Mouse (Mus musculus) embryonic facial prominence, embryonic 14.5 days (tissue): Measurements from ENCODE around the gene Zfp740. TPM values are rescaled to one million over a fixed set of nuclear protein-coding genes. Genes with fewer than 3 reads are reported as not detected.

Experiments
- ATAC-seq: fragments of 200-750 bp; cut with Nextera tagmentation; 2 replicates; pipeline ENCODE4 v1.8.0; 2017; ENCODE audit warnings: low read depth, moderate number of reproducible peaks, moderate TSS enrichment
- DNase-seq: peaks from one replicate; pipeline ENCODE4 v3.0.0-alpha.2; 2015; ENCODE audit warnings: low spot score
- H3K27ac ChIP-seq: fragments of 300-500 bp; sonication (generic); replicated peaks from 2 replicates; pipeline ENCODE4 v1.5.1; 2014; ENCODE audit warnings: low read depth, mild to moderate bottlenecking, low read length, moderate library complexity
- H3K27me3 ChIP-seq: fragments of 300-500 bp; sonication (generic); replicated peaks from 2 replicates; pipeline ENCODE4 v1.6.1; 2014; ENCODE audit warnings: low read length; ENCODE audit not compliant: control insufficient read depth, insufficient read depth
- H3K36me3 ChIP-seq: fragments of 300-500 bp; sonication (generic); 2 replicates; pipeline ENCODE4 v1.6.1; 2014; ENCODE audit warnings: low read length, mixed read lengths; ENCODE audit not compliant: control insufficient read depth, insufficient read depth
- H3K4me1 ChIP-seq: fragments of 300-500 bp; sonication (generic); 2 replicates; pipeline ENCODE4 v1.6.1; 2014; ENCODE audit warnings: antibody characterized with exemption, low read length; ENCODE audit not compliant: control insufficient read depth, insufficient read depth
- H3K4me2 ChIP-seq: fragments of 300-500 bp; sonication (generic); 2 replicates; pipeline ENCODE4 v1.6.1; 2014; ENCODE audit warnings: low read depth, mild to moderate bottlenecking, low read length, moderate library complexity, mixed read lengths
- H3K4me3 ChIP-seq: fragments of 300-500 bp; sonication (generic); 2 replicates; pipeline ENCODE4 v1.5.1; 2014; ENCODE audit warnings: low read depth, mild to moderate bottlenecking, low read length
- H3K9ac ChIP-seq: fragments of 300-500 bp; sonication (generic); 2 replicates; pipeline ENCODE4 v1.6.1; 2014; ENCODE audit warnings: low read depth, mild to moderate bottlenecking, low read length, moderate library complexity, mixed read lengths
- H3K9me3 ChIP-seq: fragments of 300-500 bp; sonication (generic); 2 replicates; pipeline ENCODE4 v1.6.1; 2016; ENCODE audit warnings: low read length; ENCODE audit not compliant: control insufficient read depth
- WGBS: fragments of 180-500 bp; shearing (Covaris S2); extraction: QIAGEN DNeasy Blood & Tissue Kit; methylation state at CpG from one replicate; pipeline ENCODE4 v1.1.7; 2014; 5-methylcytosine and 5-hydroxymethylcytosine counted together
- polyA plus RNA-seq: library from polyadenylated mRNA; unstranded; fragments of >200 nt; fragmentation: Nextera tagmentation; extraction: Ambion mirVana; gene quantifications from 2 replicates; pipeline ENCODE4 v1.2.1, GENCODE M21; 2014

Zfp740 gene
- polyA plus RNA-seq, 1 experiment from 2014 or later: 48.6 TPM

DNA sequence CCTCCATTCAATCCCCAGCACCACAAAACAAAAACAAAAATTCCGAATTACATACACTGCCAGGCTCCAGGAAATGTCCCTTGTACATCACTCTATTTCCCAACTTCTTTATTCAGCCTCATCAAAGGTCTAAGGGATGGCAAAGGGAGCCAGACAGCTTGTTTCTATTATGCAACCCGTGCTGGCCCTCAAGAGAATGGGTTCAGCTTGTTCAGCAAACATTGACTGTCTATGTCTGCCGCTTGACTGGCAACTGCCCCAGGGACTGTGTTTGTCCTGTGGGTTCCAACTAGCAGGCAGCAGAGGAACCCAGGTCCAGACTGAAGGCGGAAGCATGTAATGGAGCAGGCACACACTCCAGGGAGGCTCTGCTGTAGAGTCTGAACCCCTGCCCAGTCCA lies 4.2 kb upstream of the Zfp740 start:
- H3K36me3 ChIP-seq: peaks cover 15% of the 10 kb centered on the region; the same call in 1 of the 2 replicates
- ATAC-seq (no peak), DNase-seq (no peak)
- no peak overlapping the region for H3K4me3 ChIP-seq
- peaks cover 6% of the 10 kb centered on the region for H3K4me1 ChIP-seq
- WGBS: 62% methylated on average over 4 of the region's 4 CpGs
- H3K27ac ChIP-seq: no peak overlapping the region; the same call in 1 of the 2 replicates
- no peaks in the 10 kb centered on the region for H3K27me3 ChIP-seq
- peak overlapping the region; percentile 8; the same call in 1 of the 2 replicates for H3K9ac ChIP-seq
- H3K4me2 ChIP-seq: no peak overlapping the region
- no peaks in the 10 kb centered on the region for H3K9me3 ChIP-seq

DNA sequence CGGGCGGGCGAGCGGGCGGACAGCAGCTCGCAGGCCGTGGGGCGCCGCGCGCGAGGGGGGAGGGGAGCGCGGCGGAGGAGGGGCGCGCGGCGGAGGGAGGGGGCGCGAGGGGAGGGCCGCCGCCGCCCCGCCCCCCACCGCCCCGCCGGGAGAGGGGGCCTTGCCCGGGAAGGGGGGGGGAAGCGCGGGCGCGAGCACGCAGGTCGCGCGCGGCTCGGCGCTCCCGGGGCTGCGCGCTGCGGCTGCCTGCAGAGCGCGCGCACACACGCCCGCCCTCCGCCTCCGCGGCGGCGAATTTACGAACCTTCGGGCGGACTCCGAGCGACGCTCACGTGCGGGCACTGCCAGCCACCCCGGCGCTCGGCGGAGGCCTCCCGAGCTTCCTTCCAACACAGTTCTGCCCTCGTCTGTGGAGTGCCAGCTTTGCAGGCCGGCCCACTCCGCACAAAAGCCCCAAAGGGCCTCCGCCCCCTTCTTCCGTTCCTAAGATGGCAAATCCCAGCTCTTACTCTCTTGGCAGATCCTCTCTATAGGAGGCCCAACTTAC lies 859 bp downstream of the Zfp740 start:
- Histone ChIP-seq H3K36me3 (peaks cover 46% of the 10 kb centered on the region), H3K4me2 (peak overlapping the region; percentile 77), H3K9me3 (no peaks in the 10 kb centered on the region), H3K27me3 (no peaks in the 10 kb centered on the region), H3K9ac (peak overlapping the region; percentile 97), H3K27ac (peak overlapping the region; percentile 100), H3K4me3 (peak overlapping the region; percentile 74), H3K4me1 (peaks cover 30% of the 10 kb centered on the region)
- peak; percentile 53 for ATAC-seq
- WGBS: 0% methylated on average over 7 of the region's 72 CpGs
- peak; percentile 89 for DNase-seq

DNA sequence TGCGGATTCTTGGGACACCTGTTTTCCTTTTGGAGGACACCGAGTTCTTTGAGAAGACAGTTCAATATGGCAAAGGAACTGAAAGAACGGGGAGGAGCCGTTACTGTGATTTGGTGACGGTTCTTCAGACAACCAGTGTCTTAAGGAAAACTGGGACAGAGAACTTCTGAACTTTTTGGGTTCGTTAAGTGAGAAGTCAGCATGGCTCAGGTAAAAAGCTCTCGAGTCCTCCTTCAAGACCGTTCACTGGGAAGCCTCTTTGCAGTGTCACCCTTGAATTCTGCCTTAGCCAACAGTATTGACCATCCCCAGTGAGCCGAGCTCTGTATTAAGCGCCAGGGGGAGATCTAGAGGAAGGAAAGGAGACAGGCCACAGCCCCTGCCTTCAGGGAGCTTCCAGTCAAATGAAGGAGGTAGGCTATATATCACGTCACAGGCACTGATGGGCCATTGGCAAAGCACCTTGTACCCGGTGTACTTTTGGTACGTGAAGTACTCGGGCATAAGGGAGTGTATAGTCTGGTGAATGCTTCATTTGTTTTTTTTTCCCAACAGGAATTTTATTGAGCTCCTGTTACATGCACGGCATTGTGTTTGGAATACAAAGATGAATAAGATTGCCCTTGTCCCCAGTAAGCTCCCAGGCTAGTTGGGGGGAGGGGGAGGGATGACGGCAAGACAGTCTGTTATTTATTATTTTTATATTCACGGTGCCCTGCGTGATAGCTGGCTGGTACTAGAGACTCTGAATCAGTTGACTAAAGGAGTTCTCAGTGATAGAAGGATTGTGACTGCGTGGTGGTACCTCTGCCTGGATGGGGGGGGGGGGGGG lies 1.8 kb downstream of the Zfp740 start, which contains the start of gene Csad:
Gene Csad, minus strand, starts transcription at position 51 of the 832 bp plus-strand sequence.
- Histone ChIP-seq H3K27ac (peak within 1 kb of the TSS; percentile 100), H3K27me3 (no peaks in the 10 kb centered on the region), H3K4me2 (peak within 1 kb of the TSS; percentile 77), H3K9ac (peak within 1 kb of the TSS; percentile 97), H3K9me3 (no peaks in the 10 kb centered on the region), H3K4me1 (peaks cover 30% of the 10 kb centered on the region), H3K4me3 (peak within 1 kb of the TSS; percentile 74), H3K36me3 (peaks cover 48% of the 10 kb centered on the region)
- 44% methylated on average over 19 of the region's 19 CpGs for WGBS
- DNase-seq (no peak), ATAC-seq (no peak)

DNA sequence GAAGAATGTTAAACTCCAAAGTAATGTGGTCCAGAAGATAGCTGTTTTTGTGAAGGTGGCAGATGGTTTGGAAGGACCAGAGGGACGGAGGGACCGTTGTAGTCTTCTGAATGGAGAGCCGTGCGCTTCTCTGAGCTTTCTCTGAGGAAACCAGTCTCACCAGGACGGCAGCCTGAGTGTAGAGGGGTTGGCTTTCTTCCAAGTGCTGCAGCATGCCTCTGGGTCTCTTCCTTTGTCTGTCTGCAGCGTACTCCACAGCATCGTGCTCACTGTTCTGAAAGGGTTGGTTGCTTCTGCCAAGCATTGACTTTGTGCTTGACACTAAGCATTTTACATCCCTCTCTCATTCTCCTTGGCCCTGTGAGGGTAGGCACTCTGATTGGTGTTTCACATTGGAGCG lies 2.7 kb downstream of the Zfp740 start:
- 49% methylated on average over 7 of the region's 8 CpGs for WGBS

DNA sequence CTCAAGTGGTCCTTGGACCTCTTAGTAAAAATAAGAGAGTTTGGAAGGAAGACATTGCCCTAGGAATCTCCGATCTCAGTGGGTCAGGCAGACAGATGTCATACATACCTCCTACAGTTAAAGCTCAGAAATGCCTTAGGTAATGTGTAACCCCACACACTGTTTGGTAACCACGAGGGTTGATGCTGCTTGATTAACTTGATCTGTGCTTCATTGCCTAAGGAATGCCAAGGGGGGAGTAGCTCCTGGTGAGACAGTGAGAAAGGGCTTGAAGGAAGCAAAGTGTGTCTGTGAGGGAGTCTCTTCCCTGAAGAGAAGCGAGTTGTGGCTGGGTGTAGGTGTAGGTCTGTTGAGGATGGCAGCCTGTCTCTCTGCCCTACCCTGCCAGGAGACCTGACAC lies 4.3 kb downstream of the Zfp740 start:
- 0 out of 2 replicates have a peak overlapping the region, but pooled peaks have one; percentile 27 for H3K9ac ChIP-seq
- H3K4me3 ChIP-seq: no peak overlapping the region
- H3K27me3 ChIP-seq: no peaks in the 10 kb centered on the region
- DNase-seq (no peak), ATAC-seq (no peak)
- 67% methylated on average over 3 of the region's 3 CpGs for WGBS
- H3K9me3 ChIP-seq: no peaks in the 10 kb centered on the region
- H3K4me2 ChIP-seq: no peak overlapping the region
- no peak overlapping the region for H3K27ac ChIP-seq
- H3K4me1 ChIP-seq: peaks cover 28% of the 10 kb centered on the region
- peaks cover 70% of the 10 kb centered on the region for H3K36me3 ChIP-seq

More for the DNA sequence above, 2.7 kb downstream of the Zfp740 start:
- Histone ChIP-seq H3K27ac (peak overlapping the region; percentile 100), H3K9me3 (no peaks in the 10 kb centered on the region), H3K4me3 (peak overlapping the region; percentile 74), H3K9ac (peak overlapping the region; percentile 97), H3K27me3 (no peaks in the 10 kb centered on the region), H3K4me2 (peak overlapping the region; percentile 77), H3K4me1 (peaks cover 30% of the 10 kb centered on the region), H3K36me3 (peaks cover 57% of the 10 kb centered on the region)
- peak; percentile 88 for DNase-seq
- ATAC-seq: no peak

DNA sequence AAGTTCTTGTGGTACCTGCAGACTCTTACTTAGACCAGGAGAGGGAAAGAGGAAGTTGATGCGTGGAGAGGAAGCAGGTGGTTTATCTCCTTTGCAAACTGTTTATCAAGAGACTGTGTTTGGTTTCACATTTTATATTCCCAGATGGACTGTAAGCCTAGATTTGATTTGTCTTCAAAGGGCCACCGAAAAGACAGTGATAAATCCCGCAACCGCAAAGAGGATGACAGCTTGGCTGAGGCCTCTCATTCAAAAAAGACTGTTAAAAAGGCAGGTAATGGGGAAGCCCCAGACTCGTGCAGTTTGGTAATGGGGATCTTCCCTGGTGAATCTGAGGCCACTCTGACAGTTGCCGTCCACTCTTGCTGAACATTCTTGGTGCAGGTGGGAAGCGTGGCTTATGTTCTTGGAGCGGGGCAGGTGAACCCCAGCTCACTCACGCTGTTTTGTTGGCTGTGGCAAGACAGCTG lies 5.1 kb downstream of the Zfp740 start:
- ATAC-seq (no peak), DNase-seq (no peak)
- no peak overlapping the region for H3K27ac ChIP-seq
- H3K9ac ChIP-seq: 0 out of 2 replicates have a peak overlapping the region, but pooled peaks have one; percentile 27
- peaks cover 24% of the 10 kb centered on the region for H3K4me1 ChIP-seq
- peaks cover 78% of the 10 kb centered on the region for H3K36me3 ChIP-seq
- H3K9me3 ChIP-seq: no peaks in the 10 kb centered on the region
- H3K4me2 ChIP-seq: no peak overlapping the region
- H3K27me3 ChIP-seq: no peaks in the 10 kb centered on the region
- WGBS: 75% methylated on average over 9 of the region's 9 CpGs
- H3K4me3 ChIP-seq: no peak overlapping the region

DNA sequence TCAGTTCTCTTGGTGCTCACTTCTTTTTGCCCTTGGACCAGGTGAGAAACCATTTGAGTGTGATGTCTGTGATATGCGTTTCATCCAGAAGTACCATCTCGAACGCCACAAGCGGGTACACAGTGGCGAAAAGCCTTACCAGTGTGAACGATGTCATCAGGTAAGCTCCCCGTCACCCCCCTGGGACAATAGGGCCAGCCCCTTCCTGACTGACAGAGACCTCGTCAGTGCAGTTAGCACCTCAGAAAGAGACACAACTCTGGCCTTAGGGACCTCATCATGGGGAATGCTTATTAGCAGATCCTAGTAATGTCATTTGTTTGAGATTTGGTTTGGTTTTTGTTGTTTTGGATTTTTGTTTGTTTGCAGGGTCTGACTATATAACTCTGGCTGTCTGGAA lies 6.1 kb downstream of the Zfp740 start:
- H3K4me1 ChIP-seq: peaks cover 24% of the 10 kb centered on the region
- peaks cover 88% of the 10 kb centered on the region for H3K36me3 ChIP-seq
- H3K27me3 ChIP-seq: no peaks in the 10 kb centered on the region
- H3K4me2 ChIP-seq: no peak overlapping the region
- WGBS: 89% methylated on average over 8 of the region's 8 CpGs
- ATAC-seq (no peak), DNase-seq (no peak)
- H3K27ac ChIP-seq: no peak overlapping the region
- H3K4me3 ChIP-seq: no peak overlapping the region
- no peak overlapping the region for H3K9ac ChIP-seq
- no peaks in the 10 kb centered on the region for H3K9me3 ChIP-seq

DNA sequence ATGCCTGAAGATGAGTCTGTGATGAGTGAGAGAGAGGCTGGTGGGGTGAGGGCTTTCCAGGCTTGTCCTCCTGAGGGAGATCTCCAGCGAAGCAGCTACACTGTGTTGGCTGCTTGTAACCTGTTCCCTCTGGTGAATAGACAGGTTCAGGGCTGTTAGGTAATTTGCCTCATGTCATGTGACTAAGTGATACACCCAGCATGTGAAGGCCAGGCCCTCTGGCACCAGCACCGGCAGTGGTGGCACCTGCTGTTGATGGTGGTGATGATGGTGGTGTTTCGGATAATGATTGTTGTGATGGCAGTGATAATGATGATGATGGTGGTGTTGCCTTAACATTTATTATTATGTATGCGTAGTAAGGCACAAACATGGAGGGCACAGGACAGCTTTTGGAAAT lies 7.8 kb downstream of the Zfp740 start:
- ATAC-seq (no peak), DNase-seq (no peak)
- Histone ChIP-seq H3K9ac (no peak overlapping the region), H3K27ac (no peak overlapping the region), H3K4me1 (peaks cover 13% of the 10 kb centered on the region), H3K36me3 (peaks cover 94% of the 10 kb centered on the region), H3K4me3 (no peak overlapping the region), H3K9me3 (no peaks in the 10 kb centered on the region), H3K27me3 (no peaks in the 10 kb centered on the region), H3K4me2 (no peak overlapping the region)
- 94% methylated on average over 4 of the region's 4 CpGs for WGBS
